Mouse (Mus musculus): ENCODE data around the gene 4930467E23Rik. TPM values are rescaled to one million over a fixed set of nuclear protein-coding genes. Genes with fewer than 3 reads are reported as not detected.
A peak's percentile ranks its signal among the peaks of the same experiment; 100 is the strongest.
"Not testable (repeated sequence)": the region's sequence is repeated elsewhere in the genome, so short reads cannot be mapped to it uniquely, and the experiment has no call there.

4930467E23Rik gene
- polyA plus RNA-seq, 1 experiment from 2014 or later, result not detected

DNA sequence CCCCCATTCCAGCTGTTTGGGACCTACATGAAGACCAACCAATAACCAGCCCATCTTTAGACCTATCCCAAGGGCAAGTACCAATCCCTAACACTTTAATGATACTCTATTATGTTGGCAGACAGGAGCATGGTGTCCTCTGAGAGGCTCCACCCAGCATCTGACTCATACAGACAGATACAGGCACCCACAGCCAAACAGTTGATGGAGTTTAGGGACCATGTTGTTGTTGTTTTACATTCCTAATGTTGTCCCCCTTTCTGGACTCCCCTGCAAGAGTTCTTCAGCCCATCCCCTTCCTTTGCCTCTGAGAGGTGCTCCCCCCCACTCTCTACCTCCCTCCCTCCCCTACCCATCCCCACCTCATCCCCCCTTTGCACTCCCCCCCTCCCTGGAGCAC lies 46.9 kb downstream of the 4930467E23Rik start:
- ATAC-seq (replicated peaks); H3K4me1 ChIP-seq; H3K27me3 ChIP-seq; H3K9ac ChIP-seq (replicated peaks); H3K27ac ChIP-seq (replicated peaks); H3K36me3 ChIP-seq; H3K4me3 ChIP-seq; H3K4me2 ChIP-seq (replicated peaks); H3K9me3 ChIP-seq: not testable (repeated sequence)

DNA sequence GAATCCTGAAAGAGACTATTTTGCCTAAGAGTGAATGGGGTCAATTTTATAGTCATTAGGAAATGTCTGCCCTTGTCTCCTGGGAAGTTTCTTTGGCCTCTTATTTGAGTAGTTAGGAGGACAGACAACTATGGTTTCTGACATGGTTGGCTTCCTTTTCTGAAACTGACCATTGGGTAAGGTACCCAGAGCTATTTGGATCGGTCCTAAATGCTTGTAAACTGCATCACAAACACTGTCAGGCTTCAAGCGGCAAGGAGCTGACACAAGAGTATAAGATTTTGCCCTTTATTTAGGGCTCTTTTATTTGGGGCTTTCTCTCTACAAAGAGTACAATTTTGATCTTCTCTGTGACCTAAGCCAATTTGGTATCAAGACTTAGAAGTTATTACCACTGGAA lies 48.1 kb downstream of the 4930467E23Rik start:
- WGBS, result 41% methylated on average over 2 of the region's 2 CpGs

DNA sequence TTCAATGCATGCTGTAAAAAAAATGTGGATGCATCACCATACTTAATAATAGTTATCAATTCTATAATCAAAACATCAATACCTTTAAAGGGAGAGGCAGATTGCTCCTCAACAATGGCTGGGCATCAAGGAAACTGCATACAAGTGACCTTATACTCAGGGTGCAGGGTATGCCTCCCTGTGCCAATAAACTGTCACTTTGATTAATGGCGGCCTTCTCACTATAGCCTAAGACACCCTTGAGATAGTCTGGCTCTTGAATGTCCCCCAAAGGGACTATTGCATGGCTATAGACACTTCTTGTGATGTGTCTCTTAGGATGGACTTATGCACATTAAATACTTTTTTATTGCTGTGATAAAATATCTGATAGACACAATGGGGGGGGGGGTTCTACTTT lies 48.8 kb downstream of the 4930467E23Rik start:
- ATAC-seq (replicated peaks); H3K4me3 ChIP-seq; H3K27ac ChIP-seq (replicated peaks); H3K27me3 ChIP-seq; H3K4me1 ChIP-seq; H3K36me3 ChIP-seq; H3K9me3 ChIP-seq; H3K9ac ChIP-seq (replicated peaks); H3K4me2 ChIP-seq (replicated peaks): not testable (repeated sequence)
- WGBS, result 55% methylated on average over 1 of the region's 1 CpGs

More for the DNA sequence above, 48.1 kb downstream of the 4930467E23Rik start:
- not testable (repeated sequence) for H3K27ac ChIP-seq (replicated peaks); H3K4me3 ChIP-seq; H3K9ac ChIP-seq (replicated peaks); H3K4me2 ChIP-seq (replicated peaks); ATAC-seq (replicated peaks); H3K27me3 ChIP-seq; H3K4me1 ChIP-seq; H3K36me3 ChIP-seq; H3K9me3 ChIP-seq

DNA sequence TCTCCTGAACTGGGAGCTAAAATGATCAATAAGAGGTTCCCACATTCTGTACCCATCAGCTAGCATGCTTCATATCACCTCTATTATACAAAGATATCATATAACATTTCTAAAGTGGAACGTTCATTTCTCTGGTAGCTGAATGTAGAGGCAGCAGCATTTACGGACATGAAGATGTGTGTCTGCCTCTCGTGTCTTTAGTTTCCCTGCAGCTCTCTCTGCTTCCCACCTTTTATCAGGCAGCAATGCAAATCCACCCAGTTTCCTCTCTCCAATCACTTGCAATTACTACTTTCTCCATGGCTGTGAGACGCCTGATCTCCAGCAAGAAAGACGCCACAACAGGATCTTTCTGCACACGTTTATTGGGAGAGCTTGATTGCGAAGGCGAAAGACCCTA lies 49.5 kb downstream of the 4930467E23Rik start:
- not testable (repeated sequence) for H3K4me3 ChIP-seq; H3K4me2 ChIP-seq (replicated peaks); H3K4me1 ChIP-seq; H3K27me3 ChIP-seq; ATAC-seq (replicated peaks); H3K27ac ChIP-seq (replicated peaks); H3K36me3 ChIP-seq; H3K9me3 ChIP-seq; H3K9ac ChIP-seq (replicated peaks)
- 92% methylated on average over 8 of the region's 8 CpGs for WGBS

GRCm38 (mm10) chr8:19780212-19780611 lies 50.8 kb downstream of the 4930467E23Rik start:
- H3K9me3 ChIP-seq; H3K27ac ChIP-seq (replicated peaks); H3K4me3 ChIP-seq; H3K36me3 ChIP-seq; H3K4me2 ChIP-seq (replicated peaks); H3K9ac ChIP-seq (replicated peaks); H3K4me1 ChIP-seq; H3K27me3 ChIP-seq; ATAC-seq (replicated peaks): not testable (repeated sequence)
- WGBS, result 96% methylated on average over 4 of the region's 4 CpGs

GRCm38 (mm10) chr8:19780658-19781057 lies 51.3 kb downstream of the 4930467E23Rik start:
- H3K27ac ChIP-seq (replicated peaks); H3K9me3 ChIP-seq; H3K4me3 ChIP-seq; H3K4me1 ChIP-seq; H3K9ac ChIP-seq (replicated peaks); H3K36me3 ChIP-seq; ATAC-seq (replicated peaks); H3K4me2 ChIP-seq (replicated peaks); H3K27me3 ChIP-seq: not testable (repeated sequence)

DNA sequence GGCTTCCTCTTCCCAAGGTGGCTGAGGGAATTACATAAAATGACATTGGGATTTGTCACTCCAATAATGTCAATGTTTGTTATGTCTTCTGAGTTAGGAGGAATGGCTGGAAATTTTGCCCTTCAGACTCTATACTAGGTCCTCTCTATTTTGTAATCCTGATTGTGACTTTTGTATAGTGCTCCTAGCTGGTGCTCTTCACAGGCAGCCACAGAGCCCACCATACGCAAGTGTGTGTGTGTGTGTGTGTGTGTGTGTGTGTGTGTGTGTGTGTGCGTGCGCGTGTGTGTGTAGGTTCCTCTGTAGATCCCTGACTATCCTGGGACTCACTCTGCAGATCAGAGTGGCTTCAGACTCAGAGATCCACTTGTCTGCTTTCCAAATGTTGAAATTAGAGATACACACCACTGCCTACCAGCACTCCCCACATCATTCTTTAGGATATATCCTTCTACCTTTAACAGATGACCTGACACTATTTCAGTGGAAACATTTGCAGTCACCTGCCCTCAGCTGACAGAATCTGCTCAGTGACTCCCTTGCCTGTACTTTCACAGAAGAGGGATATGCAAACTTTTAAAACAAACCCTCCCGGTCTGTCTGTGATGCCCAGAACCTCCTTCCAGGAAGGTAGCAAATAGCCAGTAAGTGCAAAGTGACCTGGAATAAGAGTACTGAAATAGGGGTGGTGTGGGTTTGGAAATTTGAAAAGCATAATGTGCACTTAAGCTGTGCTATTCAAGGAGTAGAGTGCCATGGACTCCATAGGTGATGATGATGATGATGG lies 52.1 kb downstream of the 4930467E23Rik start:
- not testable (repeated sequence) for H3K9ac ChIP-seq (replicated peaks); ATAC-seq (replicated peaks); H3K4me2 ChIP-seq (replicated peaks); H3K4me1 ChIP-seq; H3K4me3 ChIP-seq; H3K27me3 ChIP-seq; H3K27ac ChIP-seq (replicated peaks); H3K36me3 ChIP-seq; H3K9me3 ChIP-seq
- 96% methylated on average over 5 of the region's 5 CpGs for WGBS

GRCm38 (mm10) chr8:19782736-19783135 lies 53.4 kb downstream of the 4930467E23Rik start:
- H3K4me1 ChIP-seq; H3K4me2 ChIP-seq (replicated peaks); H3K4me3 ChIP-seq; ATAC-seq (replicated peaks); H3K9me3 ChIP-seq; H3K36me3 ChIP-seq; H3K27me3 ChIP-seq; H3K27ac ChIP-seq (replicated peaks); H3K9ac ChIP-seq (replicated peaks): not testable (repeated sequence)
- 86% methylated on average over 3 of the region's 3 CpGs for WGBS

DNA sequence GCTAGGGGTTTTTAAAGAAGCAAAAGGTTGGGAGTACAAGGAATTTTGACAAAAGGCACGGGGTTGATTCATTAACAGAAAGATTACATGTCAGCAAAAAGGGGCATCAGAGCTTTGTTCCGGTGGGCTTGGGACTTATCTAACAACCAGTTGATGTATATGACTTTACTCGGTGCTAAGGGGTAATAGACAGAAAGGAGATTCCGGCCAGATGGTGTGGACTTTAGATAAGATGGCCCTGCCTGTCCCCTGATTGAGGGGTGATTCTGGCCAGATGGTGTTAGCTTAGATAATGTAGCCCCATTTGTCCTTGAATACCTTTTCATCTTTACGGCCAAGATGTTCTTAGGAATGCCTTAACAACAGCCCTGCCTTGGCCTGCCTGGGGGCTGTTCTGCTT lies 54.5 kb downstream of the 4930467E23Rik start:
- H3K36me3 ChIP-seq; H3K27me3 ChIP-seq; H3K9ac ChIP-seq (replicated peaks); H3K9me3 ChIP-seq; H3K27ac ChIP-seq (replicated peaks); ATAC-seq (replicated peaks); H3K4me3 ChIP-seq; H3K4me2 ChIP-seq (replicated peaks); H3K4me1 ChIP-seq: not testable (repeated sequence)
- 87% methylated on average over 2 of the region's 5 CpGs for WGBS

GRCm38 (mm10) chr8:19784554-19785364 lies 55.4 kb downstream of the 4930467E23Rik start:
- Histone ChIP-seq H3K27ac (replicated peaks) (peak overlapping the region; percentile 92), H3K4me2 (replicated peaks) (peak overlapping the region; percentile 44), H3K4me3 (peak overlapping the region; percentile 61), H3K9ac (replicated peaks) (peak overlapping the region; percentile 92)
- peak; percentile 100 for ATAC-seq (replicated peaks)
- 19% methylated on average over 71 of the region's 71 CpGs for WGBS
- H3K9me3 ChIP-seq, H3K36me3 ChIP-seq, H3K4me1 ChIP-seq, H3K27me3 ChIP-seq: not testable (repeated sequence)

- not testable (repeated sequence) for H3K36me3 ChIP-seq; H3K27me3 ChIP-seq; ATAC-seq (replicated peaks); H3K4me1 ChIP-seq; H3K9ac ChIP-seq (replicated peaks); H3K4me3 ChIP-seq; H3K4me2 ChIP-seq (replicated peaks); H3K9me3 ChIP-seq; H3K27ac ChIP-seq (replicated peaks)
- WGBS, result 82% methylated on average over 7 of the region's 7 CpGs
These were observed 63.3 kb downstream of the 4930467E23Rik start for GRCm38 (mm10) chr8:19792696-19793095.
